Mouse (Mus musculus) brain, embryonic 14.5 days (tissue): ENCODE measurements at regions not wholly inside any gene's neighbourhood (a gene's known extent, or its start where the extent isn't known, plus 50 kb on each side); places are given as distances from the start of the nearest gene placed in this dataset.

Source experiments
- DNase-seq: peaks from one replicate; pipeline ENCODE4 v3.0.0-alpha.2; 2011; ENCODE audit warnings: low read depth
- CTCF ChIP-seq: fragments of 200-500 bp; IDR thresholded peaks from 2 replicates; pipeline ENCODE4 v1.5.1; 2012; ENCODE audit warnings: inconsistent platforms, mild to moderate bottlenecking, moderate library complexity, borderline replicate concordance; ENCODE audit not compliant: insufficient read depth, insufficient read length; ENCODE audit errors: extremely low read depth
- POLR2A ChIP-seq: fragments of 200-500 bp; IDR thresholded peaks from 2 replicates; pipeline ENCODE4 v1.6.1; 2012; ENCODE audit warnings: mild to moderate bottlenecking, inconsistent platforms, borderline replicate concordance; ENCODE audit not compliant: poor library complexity, insufficient read depth, insufficient read length, severe bottlenecking; ENCODE audit errors: extremely low read depth

DNA sequence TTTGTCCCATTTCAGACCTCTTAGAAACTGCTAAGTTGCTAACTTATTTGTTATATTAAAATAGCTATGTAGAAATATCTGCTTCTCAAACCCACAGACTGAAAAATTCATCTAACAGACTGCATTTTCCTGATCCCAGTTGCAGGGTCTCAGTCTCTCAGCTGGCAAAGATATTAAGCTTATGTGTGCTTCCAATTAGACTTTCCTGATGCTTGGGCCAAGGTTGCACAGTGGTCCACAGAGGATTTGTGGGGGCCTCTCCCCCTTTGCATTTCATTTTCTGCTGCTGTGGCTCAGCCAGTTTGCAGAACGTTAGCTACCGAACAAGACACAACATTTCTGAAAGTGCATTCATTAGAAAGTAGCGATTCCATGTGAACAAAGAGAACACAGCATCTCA is 457.4 kb downstream of the Plcl1 start:
- TF ChIP-seq CTCF (no peak), POLR2A (no peak)
- DNase-seq: peak; percentile 25

DNA sequence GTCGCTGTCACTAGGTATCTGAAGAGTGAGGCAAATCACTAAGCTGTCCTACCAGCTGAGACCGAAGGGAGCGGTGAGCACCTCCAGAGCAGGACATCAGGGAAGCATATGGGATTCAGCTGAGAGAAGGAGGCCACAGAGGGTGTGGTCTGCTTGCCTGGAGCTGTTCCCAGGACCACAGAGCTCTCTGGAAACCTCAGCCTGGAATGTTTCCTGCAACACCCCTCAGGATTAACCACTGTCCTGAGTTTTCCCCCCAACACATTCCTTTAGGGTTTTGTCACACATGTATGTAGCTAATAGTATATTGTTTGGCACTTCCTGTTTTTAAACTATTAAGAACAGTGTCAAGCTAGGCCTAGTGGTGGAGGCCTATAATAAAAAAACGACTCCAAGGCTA is 459.6 kb downstream of the Plcl1 start:
- no peak for TF ChIP-seq POLR2A
- TF ChIP-seq CTCF: no peak
- no peak for DNase-seq

DNA sequence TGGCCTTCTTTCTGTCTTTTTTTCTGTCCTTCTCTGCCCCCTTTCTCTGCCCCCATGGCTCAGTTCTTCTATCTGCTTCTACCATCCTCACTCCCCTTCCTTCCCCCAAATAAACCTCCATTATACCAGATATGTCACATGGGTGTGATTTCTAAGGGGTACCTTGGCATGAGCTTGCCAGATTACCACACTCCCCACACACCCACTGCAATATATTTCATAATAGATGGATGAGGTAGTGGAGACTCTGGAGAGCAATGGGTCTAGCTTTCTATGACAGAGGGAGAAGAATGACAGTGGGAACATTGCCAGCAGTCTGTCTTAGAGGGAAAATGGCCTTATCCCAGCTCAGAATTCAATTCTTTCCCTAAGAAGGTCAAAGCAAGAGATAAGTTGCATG is 461.0 kb downstream of the Plcl1 start:
- TF ChIP-seq CTCF (no peak), POLR2A (no peak)
- DNase-seq: no peak

DNA sequence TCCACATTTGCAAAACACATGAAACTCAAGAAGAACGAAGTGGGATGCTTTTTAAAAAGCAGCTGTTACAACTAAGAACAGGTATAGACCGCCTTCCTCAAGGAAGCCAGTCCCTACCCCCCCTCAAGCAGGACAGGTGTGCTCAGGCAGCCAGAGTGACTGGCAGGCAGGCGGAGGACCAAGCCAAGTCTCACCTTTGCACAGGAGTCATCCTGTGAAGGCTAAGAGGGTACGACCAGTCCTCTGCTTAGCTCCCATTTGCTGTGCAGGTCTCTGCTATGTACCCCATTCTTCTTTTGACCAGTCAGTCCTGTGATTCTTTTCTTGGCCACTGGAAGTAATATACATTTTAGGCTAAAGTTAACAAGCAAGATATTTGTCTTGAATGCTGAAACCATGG is 467.9 kb downstream of the Plcl1 start:
- no peak for DNase-seq
- TF ChIP-seq POLR2A: no peak
- no peak for TF ChIP-seq CTCF

DNA sequence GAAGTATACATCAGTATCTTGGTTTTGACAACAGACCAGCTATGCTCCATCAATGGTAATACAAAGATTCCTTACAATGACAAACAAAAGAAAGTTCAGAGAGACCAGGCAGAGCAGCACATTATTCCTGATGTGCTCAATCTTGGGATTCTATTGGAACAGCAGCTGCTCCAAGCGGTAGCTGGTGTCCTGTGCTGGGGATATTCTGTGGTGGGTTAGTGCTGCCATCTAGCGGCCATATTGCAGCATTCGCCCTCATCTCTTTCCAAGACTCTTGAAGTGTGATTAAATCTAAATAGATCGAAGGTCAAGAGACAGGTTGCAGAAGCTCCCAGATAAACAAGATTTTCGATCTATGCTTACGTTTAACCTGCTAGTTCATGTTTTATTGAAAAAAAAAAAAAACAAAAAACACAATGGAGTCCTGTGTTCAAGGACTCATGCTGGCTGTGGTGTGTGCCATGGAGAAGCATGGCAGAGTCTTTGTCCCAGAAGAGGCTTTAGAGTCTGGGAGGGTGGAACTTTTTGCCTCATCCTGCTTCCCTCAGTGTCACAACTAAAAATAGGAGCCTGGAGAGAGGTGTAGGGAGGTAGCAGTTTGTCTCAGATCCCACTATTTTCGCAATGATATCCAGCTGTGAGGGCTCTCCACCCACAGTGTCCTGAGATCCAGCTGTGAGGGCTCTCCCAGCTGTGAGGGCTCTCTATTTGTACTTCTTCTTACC is 468.6 kb downstream of the Plcl1 start:
- TF ChIP-seq POLR2A: no peak
- peak; percentile 89 for TF ChIP-seq CTCF
- DNase-seq: peak; percentile 92

DNA sequence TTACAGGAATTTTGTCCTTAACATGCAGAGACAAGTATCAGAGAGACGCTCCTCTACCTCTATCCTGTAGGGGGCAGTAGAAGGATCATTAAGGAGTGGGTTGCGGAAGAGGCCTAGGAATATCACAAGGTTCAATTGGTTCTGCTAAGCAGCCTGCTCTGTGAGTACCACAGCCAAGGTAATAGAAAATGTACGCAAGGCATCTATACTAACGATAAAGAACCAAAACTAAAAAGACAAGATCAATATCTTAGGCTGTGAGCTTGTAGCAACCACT is 469.1 kb downstream of the Plcl1 start:
- DNase-seq: peak; percentile 43
- TF ChIP-seq POLR2A (no peak), CTCF (peak; percentile 44; the same call in 1 of the 2 replicates)

DNA sequence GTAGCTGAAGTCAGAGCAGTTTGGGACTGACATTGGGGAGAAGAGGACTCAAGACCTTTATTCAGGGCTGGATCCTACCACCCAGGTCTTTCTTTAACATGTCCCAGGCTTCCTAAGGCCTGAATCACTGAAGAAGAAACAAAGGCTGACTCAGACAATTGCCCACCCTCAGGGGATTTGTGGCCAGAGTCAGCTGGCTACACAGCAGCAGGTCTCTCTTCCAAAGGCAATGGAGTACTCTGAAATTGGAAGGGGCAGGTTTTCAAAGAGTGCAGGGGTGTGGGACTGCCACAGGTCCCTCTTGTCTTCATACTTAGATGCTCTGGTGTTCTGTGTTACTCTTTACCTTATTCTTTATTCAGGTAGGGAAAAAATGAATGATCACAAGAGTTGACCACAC is 478.9 kb downstream of the Plcl1 start:
- no peak for DNase-seq

DNA sequence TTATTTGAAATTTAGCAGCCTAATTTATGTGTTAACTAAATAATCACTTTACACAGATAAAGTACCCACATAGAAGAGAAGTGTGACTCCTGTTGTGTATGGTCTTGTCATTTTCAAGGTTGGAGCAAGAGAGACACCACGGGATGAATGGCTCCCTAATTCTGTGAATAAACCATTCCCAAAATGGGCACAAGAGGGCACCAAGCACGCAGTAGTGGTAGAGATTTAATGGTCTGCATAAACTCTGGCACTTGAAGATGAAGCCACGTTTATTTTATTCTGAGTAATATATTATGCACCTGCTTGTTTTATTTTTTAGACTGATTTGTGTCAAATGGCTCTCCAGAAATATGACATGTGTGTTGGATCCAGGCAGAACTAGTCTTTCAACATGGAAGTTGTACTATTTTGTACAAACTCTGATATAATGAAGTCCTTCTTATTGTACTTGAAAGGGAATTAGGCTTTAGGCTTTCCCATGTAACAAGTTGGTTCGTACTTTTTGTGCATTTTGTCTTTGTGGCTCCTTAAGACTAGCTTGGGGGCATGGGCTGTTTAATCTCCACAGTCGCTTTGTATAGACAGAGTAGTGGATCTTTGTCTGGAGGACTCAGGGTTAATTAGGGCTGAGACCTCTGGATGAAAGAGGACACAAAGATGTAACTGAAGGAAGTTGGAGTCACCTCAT is 480.8 kb downstream of the Plcl1 start:
- peak; percentile 85 for DNase-seq
- peak; percentile 81; the same call in 1 of the 2 replicates for TF ChIP-seq CTCF
- TF ChIP-seq POLR2A: no peak

More for the DNA sequence above, 478.9 kb downstream of the Plcl1 start:
- no peak for TF ChIP-seq POLR2A
- no peak for TF ChIP-seq CTCF

DNA sequence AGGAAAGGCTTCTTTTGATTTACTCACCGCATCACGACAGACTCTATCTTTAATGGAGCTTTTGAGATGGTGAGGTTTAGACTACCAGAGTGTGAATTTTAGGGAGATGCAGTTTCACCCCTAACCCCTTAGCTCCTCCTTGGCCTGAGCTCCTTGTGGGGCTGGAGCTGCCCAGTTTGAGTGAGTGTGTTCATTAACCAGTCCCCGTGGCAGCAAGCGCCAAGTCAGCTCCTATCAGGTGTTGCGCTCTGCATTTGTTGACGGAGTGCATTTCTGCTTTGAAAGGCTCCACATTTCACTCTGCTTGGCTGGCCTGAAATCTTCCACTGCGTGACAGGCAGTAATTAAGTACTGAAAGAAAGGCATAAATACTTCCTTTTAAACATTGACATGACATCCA is 481.7 kb downstream of the Plcl1 start:
- peak; percentile 82 for DNase-seq
- no peak for TF ChIP-seq CTCF
- TF ChIP-seq POLR2A: no peak

DNA sequence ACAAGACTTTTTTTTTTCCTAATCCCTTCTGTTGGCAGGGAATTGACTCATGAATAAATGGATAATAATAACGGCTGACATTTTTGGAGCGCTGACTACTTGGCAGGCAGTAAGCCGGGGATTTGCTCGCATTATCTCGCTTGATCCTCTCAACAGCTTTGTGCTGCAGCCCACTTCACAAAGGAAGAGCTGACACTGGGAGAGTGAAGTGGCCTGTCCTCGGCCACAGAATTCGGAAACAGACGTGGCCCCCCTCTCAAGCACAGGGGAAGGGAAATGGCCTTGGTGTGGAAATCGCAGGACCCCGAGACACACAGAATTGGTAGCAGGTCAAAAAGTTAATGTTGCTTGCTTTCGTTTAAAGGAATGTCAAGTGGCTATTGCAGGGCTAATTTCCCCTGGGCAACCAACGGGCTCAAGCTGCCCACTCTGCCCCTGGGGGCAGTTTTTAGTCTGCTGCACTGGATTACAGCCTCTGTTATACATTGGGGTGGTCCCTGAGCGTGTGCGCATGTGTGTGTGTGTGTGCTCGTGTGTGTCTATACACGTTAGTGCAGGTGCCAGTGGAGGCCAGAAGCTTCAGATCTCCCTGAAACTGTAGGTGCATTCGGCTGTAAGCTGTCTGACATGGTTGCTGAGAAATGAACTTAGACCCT is 483.1 kb downstream of the Plcl1 start:
- DNase-seq: peak; percentile 92
- TF ChIP-seq POLR2A: no peak
- TF ChIP-seq CTCF: no peak

DNA sequence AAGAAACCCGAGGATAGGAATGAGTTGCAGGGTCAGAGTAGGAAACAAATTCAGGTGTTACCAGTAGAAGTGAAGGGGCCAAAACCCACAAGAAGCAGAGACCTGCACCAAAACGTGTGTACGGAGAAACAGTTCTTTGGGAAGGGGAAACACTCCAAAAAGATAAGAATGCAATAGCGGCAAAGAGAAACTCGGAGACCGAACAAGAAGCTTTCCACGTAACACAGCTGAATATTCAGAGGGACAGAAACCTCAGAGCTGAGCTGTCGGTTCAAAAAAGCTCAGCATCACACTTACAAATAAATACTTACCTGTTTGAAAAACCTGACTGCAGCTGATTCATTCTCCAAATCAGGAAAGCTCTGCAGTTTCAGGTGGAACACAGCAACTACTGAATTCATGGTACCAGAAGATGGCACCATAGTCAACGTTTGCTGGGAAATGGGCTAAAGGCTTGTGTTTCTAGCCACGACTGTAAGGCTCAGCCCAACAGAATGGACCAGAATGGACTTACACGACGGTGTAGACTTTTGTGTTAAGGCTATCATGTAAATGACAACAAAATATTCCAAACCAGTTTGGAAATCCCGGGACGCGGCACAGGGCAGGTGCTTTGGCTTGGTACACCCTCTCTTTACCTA is 484.9 kb downstream of the Plcl1 start:
- peak; percentile 90 for DNase-seq
- TF ChIP-seq POLR2A (no peak), CTCF (peak; percentile 65; the same call in 1 of the 2 replicates)
